Mouse (Mus musculus) lung, postnatal 4 days (tissue): ENCODE results near the gene Smyd2.

Source experiments
- DNase-seq, 2 experiments: peaks; one replicate each; pipeline ENCODE4 v3.0.0; 2021

The Smyd2 gene

DNA sequence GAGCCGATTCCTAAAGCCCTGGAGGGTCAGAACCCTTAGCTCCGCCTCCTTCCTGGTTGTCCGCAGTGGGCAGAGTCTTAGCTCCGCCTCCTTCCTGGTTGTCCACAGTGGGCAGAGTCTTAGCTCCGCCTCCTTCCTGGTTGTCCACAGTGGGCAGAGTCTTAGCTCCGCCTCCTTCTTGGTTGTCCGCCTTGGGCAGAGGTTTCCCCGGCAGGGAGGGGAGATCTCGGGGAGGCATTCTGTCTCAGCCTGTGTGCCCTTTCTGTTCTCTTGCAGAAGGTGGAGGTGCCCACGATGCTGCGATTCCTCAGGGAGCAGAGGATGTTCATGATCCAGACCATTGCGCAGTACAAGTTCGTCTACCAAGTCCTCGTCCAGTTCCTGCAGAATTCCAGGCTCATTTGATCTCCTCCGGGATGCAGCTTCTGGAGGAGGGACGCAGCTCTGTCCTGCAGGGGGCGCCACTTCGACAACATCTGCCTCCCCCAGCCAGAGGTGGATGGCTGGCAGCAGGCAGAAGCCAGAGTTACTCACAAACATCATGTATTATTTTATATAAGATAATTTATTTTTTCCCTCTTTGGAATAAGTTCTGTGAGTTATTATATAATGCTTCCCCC, 52.4 kb downstream of the Smyd2 start:
- DNase-seq, result peak in 1 of 2 experiments; percentile 34

DNA sequence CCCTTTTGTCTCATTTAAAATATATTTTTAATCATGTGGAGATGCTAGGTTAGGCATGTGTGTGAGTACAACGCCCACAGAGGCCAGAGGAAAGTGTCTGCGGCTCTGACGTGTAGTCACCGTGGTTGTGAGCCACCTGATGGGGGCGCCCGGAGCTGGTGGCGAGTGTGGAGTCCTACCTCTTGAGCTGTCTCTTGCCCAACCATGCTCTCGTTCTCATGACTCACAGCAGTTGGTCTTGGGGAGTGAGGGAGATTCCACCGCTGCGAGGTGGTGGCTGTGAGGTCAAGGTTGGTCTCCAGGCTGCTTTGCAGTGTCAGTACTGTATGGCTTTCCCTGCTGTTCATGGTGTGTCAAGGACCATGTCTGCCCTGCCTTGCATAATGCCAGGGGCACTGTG, 54.1 kb downstream of the Smyd2 start:
- peak; percentile 27 to 38 for DNase-seq

DNA sequence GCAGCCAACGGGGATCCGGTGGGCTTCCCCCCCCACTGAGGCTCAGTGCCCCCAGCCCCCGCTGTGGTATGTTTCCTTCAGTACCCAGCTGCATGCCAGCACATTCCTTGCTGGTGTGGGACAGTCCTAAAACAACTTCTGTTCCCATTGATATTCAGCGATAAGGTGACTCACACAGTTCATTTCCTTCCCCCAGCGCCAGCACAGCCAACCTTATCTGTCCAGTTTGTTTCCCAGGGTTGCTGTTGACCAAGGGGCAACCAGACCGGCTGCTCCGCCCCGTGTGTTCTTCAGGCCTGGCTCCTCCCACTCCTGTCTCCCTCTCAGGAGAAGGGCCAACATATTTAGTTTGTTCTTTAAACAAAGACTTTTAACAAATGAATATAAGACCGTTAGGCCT, 54.7 kb downstream of the Smyd2 start:
- peak; percentile 74 to 85 for DNase-seq

DNA sequence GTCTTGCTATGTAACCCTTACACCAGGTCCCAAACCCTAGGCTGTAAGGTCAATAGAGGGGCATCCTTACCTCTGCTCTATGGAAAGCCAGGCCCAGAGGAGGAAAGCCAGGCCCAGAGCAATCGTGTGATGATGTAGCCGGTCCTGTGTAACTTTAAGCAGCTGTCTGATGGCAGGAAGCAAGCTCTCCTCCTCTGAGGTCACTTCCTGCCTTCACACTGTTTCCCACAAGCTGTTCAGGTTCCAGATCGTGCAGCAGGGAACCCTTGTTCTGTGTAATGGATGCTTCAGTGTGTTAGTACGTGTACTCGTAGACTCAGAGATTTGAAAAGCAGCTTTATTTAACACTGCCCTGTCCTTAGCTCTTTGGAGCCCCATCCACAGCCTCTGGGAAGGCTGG, 55.1 kb downstream of the Smyd2 start:
- DNase-seq, result peak; percentile 19 to 34

DNA sequence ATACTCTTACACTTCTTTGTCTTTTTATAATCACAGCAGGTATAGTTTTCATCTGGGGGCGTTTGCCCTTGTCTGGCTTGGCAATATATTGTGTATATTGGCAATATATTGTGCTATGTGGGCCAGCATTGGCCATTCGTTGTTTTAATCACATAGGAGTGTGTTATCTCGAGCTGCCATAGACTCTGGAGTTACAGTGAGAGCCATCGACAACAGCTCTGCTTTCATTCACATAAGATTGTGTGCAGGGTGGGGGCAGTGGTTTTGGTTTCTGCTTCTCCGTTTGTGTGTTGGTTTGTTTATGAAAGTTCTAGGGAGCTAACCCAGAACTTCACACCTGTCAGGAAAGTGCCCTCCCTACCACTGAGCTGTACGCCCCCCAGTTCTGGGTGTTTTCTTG, 55.5 kb downstream of the Smyd2 start:
- DNase-seq, result no peak

DNA sequence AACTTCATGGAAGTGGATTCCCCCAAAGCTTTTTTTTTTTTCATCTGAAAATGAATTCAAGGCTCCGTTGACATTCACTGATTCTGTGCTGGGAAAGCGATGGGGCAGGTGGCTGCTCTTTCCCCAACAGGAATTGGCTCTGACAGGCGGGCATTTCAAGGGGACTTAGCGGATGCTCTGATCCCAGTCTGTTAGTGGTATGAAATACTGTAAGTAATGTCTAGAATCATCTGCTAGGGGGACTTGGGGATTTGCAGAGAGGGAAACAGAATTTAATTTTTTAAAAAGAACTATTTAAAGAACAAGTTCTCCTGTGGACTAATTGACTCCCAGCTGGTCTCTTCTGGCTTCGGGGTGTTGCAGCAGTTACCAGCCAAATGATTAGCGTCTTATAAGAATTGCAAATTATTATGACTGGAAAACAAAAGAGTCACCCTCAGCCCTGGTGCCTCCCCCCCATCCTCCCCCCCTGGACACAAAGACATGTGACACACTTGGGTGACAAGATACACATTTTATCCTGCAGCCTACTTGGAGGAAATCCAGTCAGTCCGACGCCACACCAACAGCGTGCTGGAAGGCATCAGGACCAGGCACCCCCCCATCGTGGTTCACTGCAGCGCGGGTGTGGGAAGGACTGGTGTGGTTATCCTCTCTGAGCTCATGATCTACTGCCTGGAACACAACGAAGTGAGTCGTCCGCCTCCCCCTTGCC, 57.2 kb downstream of the Smyd2 start:
- DNase-seq, result no peak

DNA sequence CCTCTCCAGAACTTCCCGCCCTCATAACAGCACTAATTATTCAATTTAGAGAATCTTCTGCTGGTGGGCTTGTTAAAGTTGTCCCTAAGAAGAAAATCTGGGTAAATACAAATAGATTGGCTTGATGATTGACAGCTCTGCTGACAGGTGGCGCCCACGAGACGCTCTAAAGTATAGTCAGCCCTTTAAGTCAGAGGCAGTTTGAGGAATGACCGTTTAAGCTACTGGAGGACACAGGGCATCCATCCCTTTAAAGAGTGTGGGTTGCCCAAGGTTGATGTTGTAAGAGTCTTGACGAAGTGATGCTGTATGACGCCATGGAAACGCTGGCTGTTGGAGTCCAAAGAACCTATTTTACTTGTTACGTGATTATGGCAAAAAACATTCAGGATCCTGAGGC, 57.9 kb downstream of the Smyd2 start:
- DNase-seq, result no peak

DNA sequence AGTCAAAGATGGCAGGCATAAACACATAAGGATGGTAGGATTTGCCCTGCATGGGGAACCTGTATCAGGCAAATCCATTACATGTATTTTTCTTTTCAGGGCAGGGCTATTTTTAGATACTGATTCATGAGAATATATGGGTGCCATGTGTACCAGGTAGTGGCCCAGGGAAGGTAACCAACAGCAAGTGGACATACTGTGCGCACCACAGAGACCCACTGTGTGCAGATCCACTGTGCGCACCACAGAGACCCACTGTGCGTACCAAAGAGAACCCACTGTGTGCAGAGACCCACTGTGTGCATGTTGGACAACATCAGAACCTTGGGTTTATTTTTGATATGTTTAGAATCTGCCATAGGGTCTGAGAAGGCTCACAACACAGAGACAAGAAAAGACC, 58.4 kb downstream of the Smyd2 start:
- no peak for DNase-seq

DNA sequence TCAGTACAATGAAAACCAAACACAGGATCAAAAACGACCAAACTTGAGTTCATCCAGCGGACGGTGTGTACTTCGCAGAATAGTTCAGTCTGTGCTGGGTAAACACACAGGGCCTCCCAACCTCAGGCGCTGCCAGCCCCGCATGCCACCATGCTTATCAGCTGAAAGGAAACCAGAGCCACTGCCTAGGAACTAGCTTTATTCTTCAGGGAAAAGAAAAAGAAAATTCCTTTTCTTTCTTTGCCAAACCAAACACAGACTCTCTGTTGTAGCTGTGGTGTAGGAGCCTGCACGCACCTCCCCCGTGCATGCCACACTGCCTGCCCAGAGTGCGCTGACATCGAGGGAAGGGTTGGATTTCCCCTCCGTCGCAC, 61.2 kb downstream of the Smyd2 start:
- DNase-seq, result peak; percentile 40 to 71

DNA sequence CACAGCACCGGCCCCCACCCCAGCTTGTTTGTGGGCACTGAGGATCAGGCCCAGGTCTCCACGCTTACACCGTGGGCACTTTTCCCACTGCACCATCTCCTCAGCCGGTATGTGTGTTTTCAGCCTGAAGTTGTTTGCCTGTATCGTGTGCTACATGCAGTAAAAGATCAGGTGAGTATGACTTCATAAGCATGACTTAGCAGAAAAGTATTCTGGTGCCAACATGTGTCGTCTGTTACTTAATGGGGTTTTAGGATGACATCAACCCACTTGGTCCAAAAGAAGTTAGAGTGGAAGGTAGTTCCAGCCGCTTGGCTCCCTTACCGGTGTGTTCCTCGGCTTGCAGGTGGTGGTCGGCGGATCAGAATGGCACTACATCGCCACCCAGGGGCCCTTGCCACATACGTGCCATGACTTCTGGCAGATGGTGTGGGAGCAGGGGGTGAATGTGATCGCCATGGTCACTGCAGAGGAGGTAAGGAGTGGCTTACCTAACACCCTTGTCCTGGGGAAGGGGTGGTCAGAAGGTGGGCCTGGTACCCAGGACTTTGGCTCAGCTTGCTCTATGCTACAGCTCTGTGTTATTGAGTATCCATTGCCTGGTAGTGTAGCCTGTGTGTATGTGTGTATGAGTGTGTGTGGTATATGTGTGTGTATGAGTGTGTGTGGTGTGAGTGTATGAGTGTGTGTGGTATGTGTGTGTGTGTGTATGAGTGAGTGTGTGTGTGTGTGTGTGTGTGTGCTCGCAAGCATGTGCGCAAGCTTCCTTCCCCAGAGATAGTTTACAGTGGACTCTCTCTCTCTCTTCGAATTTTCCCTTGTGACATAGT, 61.8 kb downstream of the Smyd2 start:
- peak; percentile 18 to 41 for DNase-seq

DNA sequence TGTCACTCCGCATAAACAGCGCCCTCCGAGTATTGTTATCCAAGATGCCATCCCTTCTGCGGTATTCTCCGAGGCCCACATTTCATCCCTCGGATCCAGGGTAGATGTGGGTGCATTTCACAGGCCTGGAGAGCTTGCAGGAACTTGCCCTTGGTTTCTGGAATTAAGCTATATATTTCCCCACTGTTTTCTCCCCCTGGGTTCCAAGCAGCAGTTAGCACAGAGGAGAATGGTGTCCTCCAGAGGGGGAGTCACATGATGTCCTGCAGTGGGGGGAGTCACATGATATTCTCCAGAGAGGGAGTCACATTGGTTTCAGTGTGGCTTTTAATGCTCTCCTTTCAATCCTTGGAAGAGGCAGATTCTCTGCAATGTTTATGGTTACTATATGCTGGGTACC, 63.8 kb downstream of the Smyd2 start:
- no peak for DNase-seq

DNA sequence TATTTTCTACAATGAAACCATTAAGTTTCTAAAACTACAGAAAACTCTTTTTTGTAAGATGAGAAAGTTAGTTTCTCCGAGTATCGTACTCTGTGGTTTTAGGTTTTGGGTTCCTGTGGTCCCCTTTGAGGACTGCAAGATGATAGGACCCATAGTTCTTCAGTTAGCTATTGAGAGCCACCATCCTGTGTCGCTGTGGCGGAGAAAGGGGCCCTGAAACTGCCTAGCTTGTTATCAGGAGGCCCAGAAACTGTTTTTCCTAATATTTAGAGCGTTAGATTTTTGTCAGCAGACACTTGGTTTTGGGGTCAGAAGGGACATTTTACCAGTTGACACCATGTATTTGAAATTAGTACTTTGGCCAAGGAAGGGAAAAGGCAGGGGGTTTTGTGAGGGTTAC, 66.4 kb downstream of the Smyd2 start:
- no peak for DNase-seq

DNA sequence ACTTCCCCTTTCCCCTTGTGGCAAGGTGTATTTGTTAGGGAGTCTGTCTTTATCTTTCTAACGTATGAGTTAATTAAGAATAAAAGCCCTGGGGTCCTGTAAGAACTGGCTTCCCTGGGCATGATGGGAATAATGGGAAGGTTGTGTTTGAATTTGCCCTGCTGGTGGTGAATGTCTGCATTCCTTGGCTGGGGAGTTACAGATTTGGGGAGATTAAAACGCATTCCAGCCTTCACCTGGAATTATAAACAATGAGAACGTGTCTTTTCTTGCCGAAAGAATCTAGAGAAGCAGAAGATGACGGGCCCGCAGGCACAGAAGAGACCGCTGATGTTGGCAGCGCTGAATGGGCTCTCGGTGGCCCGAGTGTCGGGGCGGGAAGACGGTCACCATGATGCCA, 67.5 kb downstream of the Smyd2 start:
- no peak for DNase-seq

DNA sequence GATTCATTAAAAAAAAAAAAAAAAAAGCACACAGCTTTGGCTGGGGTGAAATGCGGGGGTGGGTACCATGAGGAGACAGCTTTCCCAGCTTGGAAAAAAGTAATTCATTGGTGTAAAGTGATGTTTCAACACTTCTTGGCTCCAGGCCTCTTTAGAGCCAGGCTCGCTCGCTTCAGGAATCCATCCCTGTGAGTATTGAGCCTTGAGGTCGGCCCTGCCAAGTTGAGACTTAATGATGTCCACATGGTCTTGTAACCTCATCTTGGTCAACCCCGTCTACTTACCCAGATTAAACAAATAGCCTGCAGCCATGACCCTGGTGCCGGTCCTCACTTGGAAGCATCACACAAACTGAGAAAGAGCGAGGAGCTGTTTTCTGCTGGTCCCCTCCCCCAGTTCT, 69.7 kb downstream of the Smyd2 start:
- peak in 1 of 2 experiments; percentile 64 for DNase-seq

DNA sequence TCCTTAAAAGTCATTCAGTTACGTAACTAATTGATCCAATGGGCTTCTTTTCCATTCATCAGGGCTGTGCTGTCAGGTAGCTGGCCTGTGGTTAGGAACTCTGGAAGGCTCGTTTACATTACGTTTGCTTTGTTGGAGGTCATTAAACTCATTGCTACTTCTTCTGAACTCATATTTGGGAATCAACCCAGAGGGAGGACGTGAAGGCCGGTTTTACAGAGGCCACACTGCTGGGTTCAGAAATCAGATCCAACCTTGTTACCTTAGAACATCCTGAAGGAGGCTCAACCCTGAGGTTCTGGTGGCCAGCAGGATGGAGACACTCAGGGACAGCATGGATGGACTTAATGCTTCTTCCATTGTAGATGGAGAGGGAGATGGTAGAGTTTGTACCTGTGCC, 70.1 kb downstream of the Smyd2 start:
- no peak for DNase-seq

DNA sequence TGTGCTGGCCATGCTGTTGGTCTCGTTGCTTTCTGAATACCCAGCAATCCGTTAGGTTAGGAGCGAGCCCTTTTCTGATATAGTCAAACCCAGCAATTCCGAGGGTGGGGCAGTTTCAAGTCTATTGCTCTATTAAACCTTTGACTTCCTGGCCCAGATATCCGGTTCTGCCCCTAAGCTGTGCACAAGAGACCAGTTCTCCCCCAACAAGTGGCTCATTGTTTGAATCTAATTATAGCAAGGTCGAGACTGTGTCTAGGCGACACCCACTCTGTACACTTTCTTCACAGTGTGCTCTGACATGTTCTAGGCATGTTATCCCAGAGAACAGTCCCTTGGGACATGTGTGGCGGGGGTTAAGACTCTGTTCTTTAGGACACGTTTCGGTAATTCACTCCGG, 72.6 kb downstream of the Smyd2 start:
- no peak for DNase-seq

DNA sequence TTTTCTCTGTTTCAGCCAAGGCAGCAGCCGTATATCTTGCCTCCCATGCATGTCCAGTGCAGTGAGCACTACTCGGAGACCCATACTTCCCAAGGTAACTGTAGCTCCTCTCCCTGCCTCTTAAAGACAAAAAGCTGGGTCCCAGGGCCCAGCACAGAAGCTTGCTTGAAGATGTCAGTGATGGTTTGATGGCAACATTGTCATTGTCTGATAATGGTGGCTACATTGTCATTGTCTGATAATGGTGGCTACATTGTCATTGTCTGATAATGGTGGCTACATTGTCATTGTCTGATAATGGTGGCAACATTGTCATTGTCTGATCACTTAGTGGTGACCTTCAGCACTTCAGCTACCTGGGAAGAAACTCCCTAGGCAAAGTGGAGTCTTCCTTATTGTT, 75.8 kb downstream of the Smyd2 start:
- DNase-seq, result no peak

DNA sequence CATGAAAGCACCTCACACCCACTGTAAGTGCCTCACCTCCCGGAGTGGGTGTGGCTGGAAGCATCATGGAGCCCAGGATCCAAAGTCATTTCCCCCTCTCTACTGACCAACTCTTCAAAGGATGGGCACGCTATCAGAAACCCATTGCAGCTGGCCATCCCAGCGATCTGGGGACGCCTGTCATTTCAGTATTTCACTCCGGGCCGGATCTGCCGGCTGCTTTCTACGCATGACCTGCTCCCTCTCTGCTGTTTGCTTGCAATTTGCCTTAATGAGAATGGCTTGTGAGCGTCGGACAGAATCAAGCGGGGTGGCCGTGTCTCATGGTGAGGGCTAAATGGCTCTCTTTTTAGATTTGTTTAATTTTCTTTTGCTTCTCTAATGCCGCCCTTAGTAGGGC, 88.0 kb downstream of the Smyd2 start:
- no peak for DNase-seq

DNA sequence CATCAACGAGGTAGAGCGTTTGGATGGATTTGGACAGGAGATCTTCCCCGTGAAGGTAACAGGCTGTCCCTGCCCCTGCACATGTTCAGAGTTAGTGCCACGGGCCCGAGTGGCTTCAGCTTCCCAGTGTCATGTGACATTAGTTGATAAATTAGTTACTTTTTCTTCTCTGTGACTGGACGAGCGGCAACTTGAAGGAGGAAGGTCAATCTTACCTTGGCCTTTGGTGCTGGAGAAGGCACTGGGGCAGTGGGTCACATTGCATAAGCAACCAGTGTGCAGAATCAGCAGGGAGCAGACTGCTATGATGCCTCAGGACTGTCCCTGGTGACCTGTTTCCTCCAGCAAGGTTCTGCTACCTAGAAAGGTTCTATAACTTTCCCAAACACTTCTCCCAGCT, 88.8 kb downstream of the Smyd2 start:
- DNase-seq, result no peak

DNA sequence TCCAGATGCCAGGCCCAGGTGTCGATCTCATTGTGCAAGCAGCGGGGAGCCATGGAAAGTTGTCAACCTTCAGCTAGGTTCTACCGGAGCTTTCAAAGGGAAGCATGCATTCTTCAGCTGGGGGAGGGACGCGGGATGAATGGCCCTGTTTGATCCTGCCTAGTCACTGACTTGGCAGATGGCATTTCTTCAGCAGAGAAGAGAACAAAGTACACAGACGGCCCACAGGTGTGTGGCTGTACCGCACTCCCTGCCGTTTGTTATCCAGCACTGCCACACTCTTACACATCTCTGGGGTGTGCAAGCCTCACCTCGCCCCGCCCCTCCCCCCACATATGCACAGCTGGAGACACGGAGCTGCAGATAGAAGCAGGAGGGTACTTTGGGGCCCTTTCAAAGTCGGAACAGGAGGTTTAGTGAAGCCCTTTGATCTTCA, 91.3 kb downstream of the Smyd2 start:
- DNase-seq, result no peak
